Mouse (Mus musculus): ENCODE results near the gene Alkbh2.

DNA sequence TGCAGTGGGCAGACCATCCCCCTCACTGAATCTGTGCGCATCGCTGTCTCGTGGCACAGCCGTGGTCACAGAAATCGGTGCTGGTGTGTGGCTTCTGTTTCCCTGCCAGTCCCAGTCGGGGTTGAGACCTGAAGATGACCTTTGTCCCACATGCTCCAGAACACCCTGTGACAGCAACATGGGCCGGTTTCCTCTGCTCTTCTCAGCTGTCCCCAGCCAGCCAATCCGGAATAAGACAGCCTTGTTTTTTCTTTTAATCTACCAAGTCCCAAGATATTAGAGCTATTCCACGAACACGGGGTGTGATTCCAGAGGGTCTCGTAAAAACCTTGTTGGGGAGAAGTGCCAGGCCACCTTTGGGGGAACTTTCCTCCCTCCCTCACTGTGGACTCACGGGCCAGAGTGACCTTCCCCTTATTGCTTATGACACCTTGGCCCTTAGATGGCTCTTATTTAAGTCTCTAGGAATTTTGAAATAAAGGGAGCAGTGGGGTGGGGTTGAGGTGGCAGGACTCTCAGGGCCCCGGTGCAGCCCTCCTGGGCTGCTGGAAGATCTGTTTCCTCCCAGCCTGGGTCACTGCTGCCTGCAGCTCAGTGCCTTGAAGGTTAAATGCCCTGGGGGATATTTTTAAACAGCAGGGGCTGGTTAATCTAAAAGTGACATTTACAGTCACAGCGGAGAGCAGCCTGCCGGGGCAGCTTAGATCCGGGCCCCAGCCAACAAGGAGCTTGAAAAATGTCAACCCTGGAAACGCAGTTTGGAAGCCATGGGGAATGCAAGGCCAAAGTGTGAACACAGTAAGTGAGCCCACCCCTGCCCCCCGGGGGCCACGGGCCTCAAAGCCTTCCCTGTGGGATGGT lies 18.2 kb upstream of the Alkbh2 start, which contains the start of gene Acacb:
- no peak for TF ChIP-seq CTCF (IDR thresholded peaks at IDR 0.05 in 2 of 3, conservative IDR thresholded peaks at IDR 0.05 in 1 of 3; ENCODE audit: control insufficient read depth in 1 of 3, insufficient read depth in 1 of 3, low read depth in 2 of 3, low read length in 3 of 3, poor library complexity in 1 of 3, severe bottlenecking in 1 of 3)
- TF ChIP-seq TAL1 (IDR thresholded peaks at IDR 0.05; ENCODE audit: low read length) = no peak
- TF ChIP-seq MAFK (IDR thresholded peaks at IDR 0.05; ENCODE audit: borderline replicate concordance, low read depth, low read length) = no peak
- no peak for TF ChIP-seq GABPA (IDR thresholded peaks at IDR 0.05; ENCODE audit: low read depth, low read length)
- TF ChIP-seq MYB (IDR thresholded peaks at IDR 0.05; ENCODE audit: low read depth, low read length) = no peak

All from MEL (cell line).